Mouse (Mus musculus): Measurements from ENCODE around the gene Rab3il1. TPM values are rescaled to one million over a fixed set of nuclear protein-coding genes. Genes with fewer than 3 reads are reported as not detected.
A peak's percentile ranks its signal among the peaks of the same experiment; 100 is the strongest.

Gene Rab3il1
- polyA plus RNA-seq, 1 experiment from 2014 or later = 35.7 TPM

DNA sequence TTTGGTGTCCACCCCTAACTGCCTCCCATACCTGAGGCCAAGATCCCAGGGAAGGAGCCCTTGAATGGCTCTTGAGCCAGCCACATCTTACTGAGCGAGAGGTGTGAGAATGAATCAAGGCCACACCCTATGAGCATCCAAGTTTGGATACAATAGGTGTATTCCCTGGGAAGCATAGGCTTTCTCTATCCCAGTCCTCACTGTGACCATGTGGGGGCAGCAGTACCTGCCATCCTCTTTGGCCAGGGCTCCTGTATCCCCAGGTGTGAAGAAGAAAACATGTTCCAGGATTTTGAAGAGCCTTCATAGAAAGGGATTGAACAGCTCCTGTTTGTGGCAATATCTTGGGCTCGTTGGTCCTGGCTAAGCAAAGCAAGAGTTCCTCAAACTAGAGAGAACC, 38.1 kb downstream of the Rab3il1 start:
- H3K4me2 ChIP-seq (replicated peaks; ENCODE audit: low read depth, low read length) = no peak overlapping the region
- ATAC-seq (ENCODE audit: low FRiP score) = no peak

DNA sequence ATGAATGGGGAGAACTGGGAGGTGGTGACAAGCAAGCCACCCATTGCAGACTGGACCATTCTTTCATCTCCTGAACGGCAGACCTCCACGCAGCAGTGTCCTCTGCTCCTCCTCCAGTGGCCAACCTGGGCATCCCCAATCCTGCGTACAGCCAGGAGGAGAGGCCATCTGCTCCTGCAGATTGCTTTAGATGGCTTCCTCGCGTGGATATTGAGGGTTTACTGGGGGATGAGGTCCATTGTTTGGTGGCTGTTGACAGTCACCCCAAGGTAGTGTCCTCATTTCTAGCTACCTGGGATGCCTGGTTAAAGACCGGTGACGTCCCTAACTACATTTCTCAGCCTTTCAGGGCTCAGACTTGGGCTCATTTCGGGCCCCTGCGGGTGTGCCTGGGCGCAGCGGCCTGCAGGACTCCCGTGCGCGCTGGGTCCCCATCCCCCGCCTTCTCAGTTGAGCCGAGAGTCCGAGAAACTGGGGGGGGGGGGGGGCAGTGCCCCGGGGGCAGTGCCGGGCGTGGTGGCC, 39.5 kb downstream of the Rab3il1 start:
- DNase-seq (ENCODE audit: low spot score) (no peak), ATAC-seq (ENCODE audit: low FRiP score) (no peak; the same call in 1 of the 2 replicates)
- 0 out of 2 replicates have a peak, but pooled peaks cover 4% of the 10 kb centered on the region for H3K27me3 ChIP-seq (ENCODE audit: control insufficient read depth, insufficient read depth, low read length)
- no peaks in the 10 kb centered on the region for H3K36me3 ChIP-seq (ENCODE audit: control insufficient read depth, insufficient read depth, low read length)
- peak overlapping the region; percentile 54 for H3K4me3 ChIP-seq (ENCODE audit: low read depth, low read length)
- 7% methylated on average over 14 of the region's 20 CpGs for WGBS
- peak overlapping the region; percentile 71 for H3K9ac ChIP-seq (ENCODE audit: low read depth, low read length)
- peak overlapping the region; percentile 99 for H3K4me2 ChIP-seq (replicated peaks; ENCODE audit: low read depth, low read length)
- no peaks in the 10 kb centered on the region for H3K9me3 ChIP-seq (ENCODE audit: control insufficient read depth, low read length)
- H3K27ac ChIP-seq (ENCODE audit: low read depth, low read length) = no peak overlapping the region
- H3K4me1 ChIP-seq (replicated peaks; ENCODE audit: control insufficient read depth, insufficient read depth, low read length) = peaks cover 9% of the 10 kb centered on the region; the same call in 1 of the 2 replicates

More for the DNA sequence above, 38.1 kb downstream of the Rab3il1 start:
- no peak overlapping the region for H3K9ac ChIP-seq (ENCODE audit: low read depth, low read length)
- no peak for DNase-seq (ENCODE audit: low spot score)
- WGBS = 80% methylated on average over 2 of the region's 2 CpGs
- no peak overlapping the region for H3K4me3 ChIP-seq (ENCODE audit: low read depth, low read length)
- no peaks in the 10 kb centered on the region for H3K36me3 ChIP-seq (ENCODE audit: control insufficient read depth, insufficient read depth, low read length)
- H3K27ac ChIP-seq (ENCODE audit: low read depth, low read length) = no peak overlapping the region
- H3K27me3 ChIP-seq (ENCODE audit: control insufficient read depth, insufficient read depth, low read length) = 0 out of 2 replicates have a peak, but pooled peaks cover 4% of the 10 kb centered on the region
- H3K4me1 ChIP-seq (replicated peaks; ENCODE audit: control insufficient read depth, insufficient read depth, low read length) = peaks cover 9% of the 10 kb centered on the region; the same call in 1 of the 2 replicates
- H3K9me3 ChIP-seq (ENCODE audit: control insufficient read depth, low read length) = no peaks in the 10 kb centered on the region

DNA sequence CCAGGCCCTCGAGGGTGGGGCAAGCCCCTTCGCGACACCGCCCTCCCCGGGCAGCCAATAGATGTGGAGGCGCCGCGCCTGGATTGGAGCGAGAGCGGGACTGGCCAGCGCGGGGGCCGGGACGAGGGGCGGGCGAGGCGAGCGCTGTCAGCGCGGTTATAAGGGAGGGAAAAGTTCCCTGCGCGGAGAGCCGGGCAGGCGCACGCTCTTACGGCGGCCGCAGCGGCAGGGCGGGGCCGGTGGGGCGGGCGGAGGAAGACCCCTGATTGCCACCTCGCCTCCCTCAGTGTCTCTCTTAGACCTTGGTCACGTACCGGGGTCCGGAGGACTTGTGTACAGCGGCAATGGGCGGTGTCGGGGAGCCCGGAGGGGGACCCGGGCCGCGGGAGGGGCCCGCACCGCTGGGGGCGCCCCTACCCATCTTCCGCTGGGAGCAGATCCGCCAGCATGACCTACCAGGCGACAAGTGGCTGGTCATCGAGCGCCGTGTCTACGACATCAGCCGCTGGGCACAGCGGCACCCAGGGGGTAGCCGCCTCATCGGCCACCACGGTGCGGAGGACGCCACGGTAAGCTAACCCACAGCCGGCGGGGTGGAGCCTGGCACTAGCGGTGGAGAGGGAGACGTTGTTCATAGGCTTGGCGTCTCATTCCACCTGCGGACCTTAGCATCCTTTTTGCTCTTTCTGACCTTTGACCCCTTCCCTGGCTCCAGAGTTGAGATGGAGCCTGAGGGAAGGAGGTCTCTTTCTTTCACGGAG, 40.1 kb downstream of the Rab3il1 start, which contains the start of gene Fads3:
TSS of gene Fads3 (plus strand) at position 182 of the 761 bp plus-strand sequence.
- Histone ChIP-seq H3K36me3 (ENCODE audit: control insufficient read depth, insufficient read depth, low read length) (no peaks in the 10 kb centered on the region), H3K9me3 (ENCODE audit: control insufficient read depth, low read length) (no peaks in the 10 kb centered on the region), H3K27ac (ENCODE audit: low read depth, low read length) (no peak within 1 kb of the TSS), H3K9ac (ENCODE audit: low read depth, low read length) (peak within 1 kb of the TSS; percentile 71), H3K4me2 (replicated peaks; ENCODE audit: low read depth, low read length) (peak within 1 kb of the TSS; percentile 99), H3K27me3 (ENCODE audit: control insufficient read depth, insufficient read depth, low read length) (0 out of 2 replicates have a peak, but pooled peaks cover 4% of the 10 kb centered on the region), H3K4me1 (replicated peaks; ENCODE audit: control insufficient read depth, insufficient read depth, low read length) (peaks cover 9% of the 10 kb centered on the region; the same call in 1 of the 2 replicates), H3K4me3 (ENCODE audit: low read depth, low read length) (peak within 1 kb of the TSS; percentile 54)
- WGBS = under 1% methylated on average over 58 of the region's 69 CpGs
- ATAC-seq (ENCODE audit: low FRiP score) (peak; percentile 91), DNase-seq (ENCODE audit: low spot score) (peak; percentile 77)

DNA sequence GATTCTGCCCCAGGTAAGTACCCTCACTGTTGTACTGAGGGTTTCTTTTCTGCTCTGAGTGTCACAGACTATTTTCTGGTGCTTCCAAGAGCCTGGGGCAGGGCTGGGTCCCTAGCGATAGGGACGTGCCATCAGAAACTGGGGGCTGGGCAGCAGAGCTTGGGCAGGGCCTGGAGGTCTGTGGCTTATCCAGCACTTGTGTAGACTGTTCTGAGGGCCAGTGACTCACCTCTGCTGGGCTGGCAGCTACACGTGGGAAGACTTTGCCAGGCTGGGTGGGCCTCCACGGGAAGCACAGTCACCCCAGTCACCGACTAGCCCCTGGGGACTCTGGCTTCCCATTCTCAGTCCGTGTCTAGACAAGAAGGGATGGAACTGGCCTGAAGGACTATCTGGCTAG, 40.8 kb downstream of the Rab3il1 start:
- Histone ChIP-seq H3K36me3 (ENCODE audit: control insufficient read depth, insufficient read depth, low read length) (no peaks in the 10 kb centered on the region), H3K9ac (ENCODE audit: low read depth, low read length) (peak overlapping the region; percentile 71; the same call in 1 of the 2 replicates), H3K27ac (ENCODE audit: low read depth, low read length) (no peak overlapping the region), H3K27me3 (ENCODE audit: control insufficient read depth, insufficient read depth, low read length) (0 out of 2 replicates have a peak, but pooled peaks cover 4% of the 10 kb centered on the region), H3K9me3 (ENCODE audit: control insufficient read depth, low read length) (no peaks in the 10 kb centered on the region), H3K4me1 (replicated peaks; ENCODE audit: control insufficient read depth, insufficient read depth, low read length) (peaks cover 9% of the 10 kb centered on the region; the same call in 1 of the 2 replicates), H3K4me3 (ENCODE audit: low read depth, low read length) (peak overlapping the region; percentile 54), H3K4me2 (replicated peaks; ENCODE audit: low read depth, low read length) (peak overlapping the region; percentile 99)
- 67% methylated on average over 6 of the region's 6 CpGs for WGBS
- no peak for DNase-seq (ENCODE audit: low spot score)
- peak; percentile 17; the same call in 1 of the 2 replicates for ATAC-seq (ENCODE audit: low FRiP score)

DNA sequence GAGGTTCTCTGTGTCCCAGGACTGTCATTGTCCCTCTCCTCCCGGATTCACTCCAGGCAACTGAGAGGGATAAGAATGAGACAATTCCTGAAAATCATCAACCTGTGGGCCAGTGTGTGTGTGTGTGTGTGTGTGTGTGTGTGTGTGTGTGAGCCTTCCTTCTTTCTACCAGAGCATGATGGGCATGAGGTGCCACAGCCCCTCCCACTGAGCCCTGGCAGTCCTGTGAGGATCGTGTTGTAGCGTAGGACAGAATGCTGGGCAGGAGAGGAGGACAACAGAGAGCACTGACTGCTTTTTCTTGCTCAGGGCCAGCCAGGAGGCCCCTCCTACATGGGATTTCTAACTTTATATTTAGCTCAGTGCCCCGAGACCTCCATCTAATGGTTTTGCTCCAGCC, 41.3 kb downstream of the Rab3il1 start:
- peaks cover 9% of the 10 kb centered on the region; the same call in 1 of the 2 replicates for H3K4me1 ChIP-seq (replicated peaks; ENCODE audit: control insufficient read depth, insufficient read depth, low read length)
- WGBS = 81% methylated on average over 4 of the region's 4 CpGs
- H3K4me2 ChIP-seq (replicated peaks; ENCODE audit: low read depth, low read length) = no peak overlapping the region
- no peaks in the 10 kb centered on the region for H3K9me3 ChIP-seq (ENCODE audit: control insufficient read depth, low read length)
- H3K27me3 ChIP-seq (ENCODE audit: control insufficient read depth, insufficient read depth, low read length) = 0 out of 2 replicates have a peak, but pooled peaks cover 4% of the 10 kb centered on the region
- no peak overlapping the region for H3K27ac ChIP-seq (ENCODE audit: low read depth, low read length)
- DNase-seq (ENCODE audit: low spot score) (no peak), ATAC-seq (ENCODE audit: low FRiP score) (no peak)
- H3K4me3 ChIP-seq (ENCODE audit: low read depth, low read length) = no peak overlapping the region
- H3K9ac ChIP-seq (ENCODE audit: low read depth, low read length) = no peak overlapping the region
- H3K36me3 ChIP-seq (ENCODE audit: control insufficient read depth, insufficient read depth, low read length) = no peaks in the 10 kb centered on the region

DNA sequence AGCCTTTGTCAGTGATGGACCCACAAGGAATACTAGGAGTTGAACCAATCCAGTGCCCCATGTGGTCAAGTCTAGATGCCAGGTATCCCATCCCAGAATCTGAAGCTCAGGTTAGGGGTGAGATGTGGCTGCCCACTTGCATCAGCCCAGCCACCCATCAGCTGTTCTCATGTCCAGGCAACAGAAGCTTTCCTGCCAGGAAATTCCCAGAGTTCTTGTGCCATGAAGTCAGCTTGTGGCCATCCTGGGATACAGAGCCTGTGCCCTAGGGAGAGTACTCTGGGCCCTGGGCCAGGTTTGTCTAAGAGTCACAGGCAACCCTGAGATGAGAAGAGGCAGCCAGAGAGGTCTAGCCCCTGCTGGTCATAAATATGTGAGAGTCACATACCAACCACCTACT, 42.2 kb downstream of the Rab3il1 start:
- H3K36me3 ChIP-seq (ENCODE audit: control insufficient read depth, insufficient read depth, low read length) = no peaks in the 10 kb centered on the region
- H3K27me3 ChIP-seq (ENCODE audit: control insufficient read depth, insufficient read depth, low read length) = 0 out of 2 replicates have a peak, but pooled peaks cover 4% of the 10 kb centered on the region
- H3K9me3 ChIP-seq (ENCODE audit: control insufficient read depth, low read length) = no peaks in the 10 kb centered on the region
- no peak overlapping the region for H3K4me3 ChIP-seq (ENCODE audit: low read depth, low read length)
- H3K27ac ChIP-seq (ENCODE audit: low read depth, low read length) = no peak overlapping the region
- ATAC-seq (ENCODE audit: low FRiP score) (no peak), DNase-seq (ENCODE audit: low spot score) (no peak)
- no peak overlapping the region for H3K4me2 ChIP-seq (replicated peaks; ENCODE audit: low read depth, low read length)
- H3K9ac ChIP-seq (ENCODE audit: low read depth, low read length) = no peak overlapping the region
- H3K4me1 ChIP-seq (replicated peaks; ENCODE audit: control insufficient read depth, insufficient read depth, low read length) = peaks cover 9% of the 10 kb centered on the region; the same call in 1 of the 2 replicates

DNA sequence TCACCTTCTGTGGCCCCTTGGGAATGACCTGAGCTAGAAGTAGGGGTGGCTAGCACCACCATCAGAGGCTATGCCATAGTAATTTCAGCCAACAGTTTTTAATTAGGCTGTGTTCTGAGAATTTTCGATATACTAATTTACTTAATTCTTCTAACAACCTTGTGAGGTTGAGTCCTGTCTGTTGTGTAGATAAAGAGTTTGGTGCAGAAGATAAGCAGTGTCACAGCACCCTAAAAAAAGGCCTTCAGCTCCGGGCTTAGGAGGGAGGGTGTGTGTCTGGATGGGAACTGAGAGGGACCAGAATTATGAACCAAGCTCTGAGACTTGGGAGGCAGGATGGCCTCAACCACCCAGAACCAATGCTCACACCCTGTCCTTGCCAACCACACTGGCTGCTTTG, 44.2 kb downstream of the Rab3il1 start:
- no peak overlapping the region for H3K9ac ChIP-seq (ENCODE audit: low read depth, low read length)
- H3K4me2 ChIP-seq (replicated peaks; ENCODE audit: low read depth, low read length) = no peak overlapping the region
- 85% methylated on average over 2 of the region's 2 CpGs for WGBS
- no peak overlapping the region for H3K4me3 ChIP-seq (ENCODE audit: low read depth, low read length)
- no peak overlapping the region for H3K27ac ChIP-seq (ENCODE audit: low read depth, low read length)
- H3K9me3 ChIP-seq (ENCODE audit: control insufficient read depth, low read length) = no peaks in the 10 kb centered on the region
- H3K4me1 ChIP-seq (replicated peaks; ENCODE audit: control insufficient read depth, insufficient read depth, low read length) = peaks cover 9% of the 10 kb centered on the region; the same call in 1 of the 2 replicates
- H3K36me3 ChIP-seq (ENCODE audit: control insufficient read depth, insufficient read depth, low read length) = no peaks in the 10 kb centered on the region
- H3K27me3 ChIP-seq (ENCODE audit: control insufficient read depth, insufficient read depth, low read length) = 0 out of 2 replicates have a peak, but pooled peaks cover 2% of the 10 kb centered on the region
- ATAC-seq (ENCODE audit: low FRiP score) (no peak), DNase-seq (ENCODE audit: low spot score) (no peak)

DNA sequence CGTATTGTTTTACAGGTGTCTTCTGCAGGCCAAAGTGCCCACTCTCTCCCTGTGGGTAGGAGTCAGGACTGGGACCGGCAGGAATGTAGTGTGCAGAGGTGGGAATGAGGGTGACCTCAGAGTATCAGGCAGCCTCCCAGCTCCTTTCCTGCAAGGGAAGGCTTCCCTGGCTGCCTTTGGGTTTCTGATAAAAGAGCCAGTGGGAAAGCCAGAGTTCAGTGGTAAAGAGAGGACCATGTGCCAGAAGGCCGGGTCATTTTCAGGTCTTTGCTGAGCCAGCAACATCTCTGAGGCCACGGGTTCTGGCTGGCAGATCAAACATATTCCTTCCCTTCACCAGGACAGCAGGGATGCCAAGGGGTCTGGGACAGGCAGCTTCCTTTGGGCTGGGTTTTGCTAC, 44.9 kb downstream of the Rab3il1 start:
- 84% methylated on average over 4 of the region's 4 CpGs for WGBS
- 0 out of 2 replicates have a peak, but pooled peaks cover 2% of the 10 kb centered on the region for H3K27me3 ChIP-seq (ENCODE audit: control insufficient read depth, insufficient read depth, low read length)
- H3K4me2 ChIP-seq (replicated peaks; ENCODE audit: low read depth, low read length) = no peak overlapping the region
- peaks cover 6% of the 10 kb centered on the region; the same call in 1 of the 2 replicates for H3K4me1 ChIP-seq (replicated peaks; ENCODE audit: control insufficient read depth, insufficient read depth, low read length)
- H3K36me3 ChIP-seq (ENCODE audit: control insufficient read depth, insufficient read depth, low read length) = no peaks in the 10 kb centered on the region
- ATAC-seq (ENCODE audit: low FRiP score) (no peak), DNase-seq (ENCODE audit: low spot score) (no peak)
- no peak overlapping the region for H3K4me3 ChIP-seq (ENCODE audit: low read depth, low read length)
- H3K9ac ChIP-seq (ENCODE audit: low read depth, low read length) = no peak overlapping the region
- no peak overlapping the region for H3K27ac ChIP-seq (ENCODE audit: low read depth, low read length)
- no peaks in the 10 kb centered on the region for H3K9me3 ChIP-seq (ENCODE audit: control insufficient read depth, low read length)

Data from hindbrain, embryonic 11.5 days (tissue).